Mouse (Mus musculus) cortical plate, adult 2 months (tissue): ENCODE results near the gene Ddah2.

Source experiments
- CTCF ChIP-seq: fragments of 200-500 bp; IDR thresholded peaks from 2 replicates; pipeline ENCODE4 v1.5.1; 2011; ENCODE audit warnings: mild to moderate bottlenecking, control low read depth, low read length; ENCODE audit not compliant: insufficient read depth; ENCODE audit errors: extremely low read depth
- POLR2A ChIP-seq: fragments of 200-500 bp; IDR thresholded peaks from 2 replicates; pipeline ENCODE4 v1.6.1; 2011; ENCODE audit warnings: mild to moderate bottlenecking, low read length, control low read depth; ENCODE audit not compliant: insufficient read depth; ENCODE audit errors: extremely low read depth

DNA sequence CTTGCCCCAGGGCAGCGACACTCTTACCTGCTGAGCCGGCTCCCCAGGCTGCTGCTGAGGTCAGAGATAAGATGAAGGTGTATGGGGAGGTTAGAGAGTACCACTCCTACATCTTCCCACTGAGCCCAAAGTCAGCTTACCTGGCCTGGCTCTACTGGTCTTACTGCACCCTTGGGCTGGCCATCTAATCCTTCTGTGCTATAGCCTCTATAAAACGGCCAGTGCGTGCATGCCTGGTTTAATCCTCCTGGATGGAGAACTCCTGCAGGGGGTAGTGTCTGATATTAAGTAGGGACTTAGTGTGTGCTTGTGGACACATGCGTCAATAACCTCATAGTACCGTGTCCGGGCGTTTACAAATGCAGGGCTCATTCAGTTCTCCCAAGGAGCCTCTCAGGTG is 38.3 kb upstream of the Ddah2 start:
- TF ChIP-seq CTCF (no peak), POLR2A (no peak)
